Mouse (Mus musculus): ENCODE measurements around the gene Robo2. TPM values are rescaled to one million over a fixed set of nuclear protein-coding genes. Genes with fewer than 3 reads are reported as not detected.
"Not testable (repeated sequence)": the region's sequence is repeated elsewhere in the genome, so short reads cannot be mapped to it uniquely, and the experiment has no call there.

Robo2 gene
- total RNA-seq, 2 experiments from 2014 or later: 0.23 to 1.0 TPM

- intact Hi-C loops (cut with DNase I): no loop called here
- no peak for DNase-seq
- TF ChIP-seq CTCF (IDR thresholded peaks at IDR 0.05): no peak
- Histone ChIP-seq H3K4me3 (no peak overlapping the region), H3K27ac (no peak overlapping the region)
Observed at GRCm38 (mm10) chr16:74070628-74071027, 341.0 kb downstream of the Robo2 start.

- H3K27ac ChIP-seq: no peak overlapping the region
- no peak for DNase-seq
- TF ChIP-seq CTCF (IDR thresholded peaks at IDR 0.05): no peak
- H3K4me3 ChIP-seq: no peak overlapping the region
- intact Hi-C loops (cut with DNase I): no loop called here
Observed at GRCm38 (mm10) chr16:74065958-74066357, 345.7 kb downstream of the Robo2 start.

GRCm38 (mm10) chr16:74061951-74062350 lies 349.7 kb downstream of the Robo2 start:
- no peak for DNase-seq
- Histone ChIP-seq H3K27ac (no peak overlapping the region), H3K4me3 (no peak overlapping the region)
- TF ChIP-seq CTCF (IDR thresholded peaks at IDR 0.05): no peak
- intact Hi-C loops (cut with DNase I): no loop called here

GRCm38 (mm10) chr16:74061479-74061878 lies 350.1 kb downstream of the Robo2 start:
- no peak for DNase-seq
- no peak for TF ChIP-seq CTCF (IDR thresholded peaks at IDR 0.05)
- intact Hi-C loops (cut with DNase I): no loop called here
- no peak overlapping the region for H3K27ac ChIP-seq
- H3K4me3 ChIP-seq: no peak overlapping the region

- no peak for TF ChIP-seq CTCF (IDR thresholded peaks at IDR 0.05)
- no peak overlapping the region for H3K4me3 ChIP-seq
- no peak overlapping the region for H3K27ac ChIP-seq
- no peak for DNase-seq
- intact Hi-C loops (cut with DNase I): no loop called here
Observed at GRCm38 (mm10) chr16:74056886-74057285, 354.7 kb downstream of the Robo2 start.

- intact Hi-C loops (cut with DNase I): no loop called here
- no peak overlapping the region for H3K4me3 ChIP-seq
- no peak overlapping the region for H3K27ac ChIP-seq
- no peak for TF ChIP-seq CTCF (IDR thresholded peaks at IDR 0.05)
- DNase-seq: no peak
Observed at GRCm38 (mm10) chr16:74056210-74056609, 355.4 kb downstream of the Robo2 start.

GRCm38 (mm10) chr16:74055061-74055751 lies 356.4 kb downstream of the Robo2 start:
- intact Hi-C loops (cut with DNase I): no loop called here
- no peak for TF ChIP-seq CTCF (IDR thresholded peaks at IDR 0.05)
- peak; percentile 26 for DNase-seq
- Histone ChIP-seq H3K4me3 (no peak overlapping the region), H3K27ac (no peak overlapping the region)

GRCm38 (mm10) chr16:74049467-74049866 lies 362.2 kb downstream of the Robo2 start:
- TF ChIP-seq CTCF (IDR thresholded peaks at IDR 0.05): no peak
- H3K4me3 ChIP-seq: no peak overlapping the region
- intact Hi-C loops (cut with DNase I): no loop called here
- no peak for DNase-seq
- no peak overlapping the region for H3K27ac ChIP-seq

- H3K4me3 ChIP-seq: no peak overlapping the region
- intact Hi-C loops (cut with DNase I): no loop called here
- DNase-seq: no peak
- no peak overlapping the region for H3K27ac ChIP-seq
- TF ChIP-seq CTCF (IDR thresholded peaks at IDR 0.05): no peak
Observed at GRCm38 (mm10) chr16:74048980-74049379, 362.6 kb downstream of the Robo2 start.

GRCm38 (mm10) chr16:74047232-74047631 lies 364.4 kb downstream of the Robo2 start:
- H3K27ac ChIP-seq: no peak overlapping the region
- TF ChIP-seq CTCF (IDR thresholded peaks at IDR 0.05): no peak
- no peak overlapping the region for H3K4me3 ChIP-seq
- intact Hi-C loops (cut with DNase I): no loop called here
- no peak for DNase-seq

GRCm38 (mm10) chr16:74040797-74041196 lies 370.8 kb downstream of the Robo2 start:
- H3K4me3 ChIP-seq; H3K27ac ChIP-seq; intact Hi-C loops (cut with DNase I); DNase-seq: not testable (repeated sequence)

- intact Hi-C loops (cut with DNase I): no loop called here
- no peak for DNase-seq
- no peak overlapping the region for H3K27ac ChIP-seq
- TF ChIP-seq CTCF (IDR thresholded peaks at IDR 0.05): no peak
- H3K4me3 ChIP-seq: no peak overlapping the region
Observed at GRCm38 (mm10) chr16:74027822-74028221, 383.8 kb downstream of the Robo2 start.

GRCm38 (mm10) chr16:74022281-74022978 lies 389.2 kb downstream of the Robo2 start:
- intact Hi-C loops (cut with DNase I): no loop called here
- DNase-seq: no peak
- TF ChIP-seq CTCF (IDR thresholded peaks at IDR 0.05): no peak
- no peak overlapping the region for H3K4me3 ChIP-seq
- no peak overlapping the region for H3K27ac ChIP-seq

GRCm38 (mm10) chr16:74005767-74006166 lies 405.9 kb downstream of the Robo2 start:
- H3K27ac ChIP-seq: no peak overlapping the region
- H3K4me3 ChIP-seq: no peak overlapping the region
- intact Hi-C loops (cut with DNase I): no loop called here
- TF ChIP-seq CTCF (IDR thresholded peaks at IDR 0.05): no peak
- no peak for DNase-seq
